28 mouse cellular contexts compared by ENCODE assay signal in the genomic region with DNA sequence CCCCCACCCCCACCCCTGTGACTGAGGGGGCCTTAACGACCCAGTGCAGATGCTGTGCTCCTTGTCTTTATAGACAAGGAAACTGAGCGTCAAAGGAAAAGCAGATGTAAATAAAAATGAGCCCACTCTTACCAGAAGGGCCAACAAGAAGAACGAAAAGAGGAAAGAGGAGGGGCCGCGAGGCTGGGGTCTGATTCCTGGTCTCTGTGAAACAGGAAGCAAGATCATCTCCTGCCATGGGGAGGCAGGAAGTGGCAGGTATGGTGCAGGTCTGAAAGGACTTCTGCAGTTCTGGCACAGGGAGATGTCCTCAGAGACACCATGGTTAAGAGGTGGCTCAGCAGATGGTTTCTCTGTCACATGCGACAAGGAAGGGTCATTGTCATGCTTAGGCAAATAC. TPM values are rescaled to one million over a fixed set of nuclear protein-coding genes. Genes with fewer than 3 reads are reported as not detected.
DNase-seq lines count a peak whose midpoint lies in the region; ATAC-seq and TF ChIP-seq lines count a peak whose summit lies in the region.
"Had no signal": no experiment of that assay in that cellular context is flagged by ENCODE, and none has a peak within 500 bp of the region (broad histone marks: within the 10 kb centered on the region; RNA-seq: fewer than 3 reads in every experiment).

No protein-coding gene starts in this region.

- H3K4me3 ChIP-seq in hindbrain, embryonic 10.5 days, result no peak overlapping the region
- H3K4me3 ChIP-seq in hindbrain, postnatal 0 days (ENCODE audit: low read length), result no peak overlapping the region
- H3K4me3 ChIP-seq in liver, adult 2 months (ENCODE audit: insufficient read depth, low read depth, low read length), result no peak overlapping the region
- H3K4me3 ChIP-seq in liver, embryonic 11.5 days (ENCODE audit: low read depth, low read length), result no peak overlapping the region
- H3K4me3 ChIP-seq in midbrain, embryonic 13.5 days (replicated peaks), result no peak overlapping the region
- no peak overlapping the region for H3K4me3 ChIP-seq in midbrain, postnatal 0 days (ENCODE audit: low read depth, low read length)
- no peak overlapping the region for H3K4me3 ChIP-seq in kidney, embryonic 14.5 days (ENCODE audit: low read length)
- H3K4me3 ChIP-seq: embryonic facial prominence, embryonic 13.5 days; embryonic facial prominence, embryonic 15.5 days; erythroblast, embryonic 14.5 days; forebrain, embryonic 10.5 days; forebrain, embryonic 12.5 days had no signal

- no peaks in the 10 kb centered on the region for H3K36me3 ChIP-seq in hindbrain, embryonic 10.5 days
- no peaks in the 10 kb centered on the region for H3K36me3 ChIP-seq in hindbrain, postnatal 0 days (ENCODE audit: insufficient read depth, low read length)
- no peaks in the 10 kb centered on the region for H3K36me3 ChIP-seq in liver, adult 2 months (ENCODE audit: control insufficient read depth, insufficient read depth, low read length)
- H3K36me3 ChIP-seq in liver, embryonic 11.5 days (ENCODE audit: control insufficient read depth, insufficient read depth, low read length), result no peaks in the 10 kb centered on the region
- H3K36me3 ChIP-seq in midbrain, embryonic 13.5 days, result no peaks in the 10 kb centered on the region
- no peaks in the 10 kb centered on the region for H3K36me3 ChIP-seq in midbrain, postnatal 0 days (ENCODE audit: insufficient read depth, low read length)
- H3K36me3 ChIP-seq in kidney, embryonic 14.5 days (ENCODE audit: control insufficient read depth, insufficient read depth, low read length), result no peaks in the 10 kb centered on the region
- H3K36me3 ChIP-seq: embryonic facial prominence, embryonic 13.5 days; embryonic facial prominence, embryonic 15.5 days; forebrain, embryonic 10.5 days; forebrain, embryonic 12.5 days; G1E had no signal

- no peak for TF ChIP-seq CTCF in hindbrain, postnatal 0 days (IDR thresholded peaks at IDR 0.05; ENCODE audit: low read depth)
- TF ChIP-seq CTCF in liver, adult 2 months (IDR thresholded peaks at IDR 0.05; ENCODE audit: low read depth, low read length), result no peak
- no peak for TF ChIP-seq CTCF in midbrain, postnatal 0 days (IDR thresholded peaks at IDR 0.05)

- H3K27ac ChIP-seq in hindbrain, embryonic 10.5 days, result peak overlapping the region; percentile 35; the same call in 1 of the 2 replicates
- no peak overlapping the region for H3K27ac ChIP-seq in hindbrain, postnatal 0 days
- no peak overlapping the region for H3K27ac ChIP-seq in liver, adult 2 months (replicated peaks; ENCODE audit: insufficient read depth, low read depth, low read length)
- H3K27ac ChIP-seq in liver, embryonic 11.5 days (ENCODE audit: low read depth, low read length), result no peak overlapping the region
- H3K27ac ChIP-seq in midbrain, embryonic 13.5 days, result 0 out of 2 replicates have a peak overlapping the region, but pooled peaks have one; percentile 4
- H3K27ac ChIP-seq in midbrain, postnatal 0 days (ENCODE audit: low read depth, low read length), result no peak overlapping the region
- H3K27ac ChIP-seq in kidney, embryonic 14.5 days (ENCODE audit: low read depth, low read length), result no peak overlapping the region
- H3K27ac ChIP-seq: embryonic facial prominence, embryonic 13.5 days; embryonic facial prominence, embryonic 15.5 days; forebrain, embryonic 10.5 days; forebrain, embryonic 12.5 days had no signal

- H3K9ac ChIP-seq in hindbrain, postnatal 0 days (replicated peaks; ENCODE audit: low read length), result no peak overlapping the region
- H3K9ac ChIP-seq in liver, adult 2 months (ENCODE audit: low read depth, low read length), result no peak overlapping the region
- H3K9ac ChIP-seq in liver, embryonic 11.5 days (ENCODE audit: low read depth, low read length), result no peak overlapping the region
- no peak overlapping the region for H3K9ac ChIP-seq in midbrain, embryonic 13.5 days (replicated peaks)
- H3K9ac ChIP-seq in midbrain, postnatal 0 days (replicated peaks; ENCODE audit: low read length, poor library complexity, severe bottlenecking), result no peak overlapping the region
- no peak overlapping the region for H3K9ac ChIP-seq in kidney, embryonic 14.5 days (ENCODE audit: low read depth, low read length)
- H3K9ac ChIP-seq: embryonic facial prominence, embryonic 13.5 days; embryonic facial prominence, embryonic 15.5 days; forebrain, embryonic 12.5 days had no signal

- ATAC-seq in hindbrain, postnatal 0 days, result no peak
- no peak for ATAC-seq in liver, embryonic 11.5 days (replicated peaks; ENCODE audit: low FRiP score)
- no peak for ATAC-seq in midbrain, embryonic 13.5 days
- no peak for ATAC-seq in midbrain, postnatal 0 days (ENCODE audit: low FRiP score)
- ATAC-seq in kidney, embryonic 14.5 days (ENCODE audit: low FRiP score, low TSS enrichment), result no peak
- ATAC-seq: activated CD4-positive, CD25-positive, alpha-beta regulatory T cell, adult 4 months; CD4-positive, CD25-positive, alpha-beta regulatory T cell, adult 4 months; forebrain, embryonic 14.5 days; Patski had no signal

- H3K27me3 ChIP-seq in hindbrain, embryonic 10.5 days (ENCODE audit: insufficient read depth, poor library complexity, severe bottlenecking), result peaks cover 19% of the 10 kb centered on the region; the same call in 1 of the 2 replicates
- H3K27me3 ChIP-seq in hindbrain, postnatal 0 days (ENCODE audit: insufficient read depth, low read length), result no peaks in the 10 kb centered on the region
- H3K27me3 ChIP-seq in liver, adult 2 months (ENCODE audit: control insufficient read depth, insufficient read depth, low read length), result no peaks in the 10 kb centered on the region
- peaks cover 5% of the 10 kb centered on the region; the same call in 1 of the 2 replicates for H3K27me3 ChIP-seq in liver, embryonic 11.5 days (replicated peaks; ENCODE audit: control insufficient read depth, insufficient read depth, low read length)
- H3K27me3 ChIP-seq in midbrain, embryonic 13.5 days, result peaks cover 9% of the 10 kb centered on the region
- H3K27me3 ChIP-seq in midbrain, postnatal 0 days (ENCODE audit: insufficient read depth, low read length), result no peaks in the 10 kb centered on the region
- no peaks in the 10 kb centered on the region for H3K27me3 ChIP-seq in kidney, embryonic 14.5 days (ENCODE audit: control insufficient read depth, insufficient read depth, low read length)
- H3K27me3 ChIP-seq: Patski had no signal

- TF ChIP-seq POLR2A in liver, adult 2 months (IDR thresholded peaks at IDR 0.05; ENCODE audit: extremely low read depth, insufficient read depth, low read length), result no peak

- H3K79me2 ChIP-seq in liver, adult 2 months (ENCODE audit: control insufficient read depth, insufficient read depth, low read length), result no peaks in the 10 kb centered on the region

- 60% methylated on average over 6 of the region's 6 CpGs for WGBS in hindbrain, embryonic 10.5 days
- WGBS in hindbrain, postnatal 0 days, result 51% methylated on average over 6 of the region's 6 CpGs
- WGBS in liver, adult 2 months, result 51% methylated on average over 6 of the region's 6 CpGs
- WGBS in liver, embryonic 11.5 days, result 28% methylated on average over 6 of the region's 6 CpGs
- 68% methylated on average over 6 of the region's 6 CpGs for WGBS in midbrain, embryonic 13.5 days
- WGBS in midbrain, postnatal 0 days, result 60% methylated on average over 6 of the region's 6 CpGs
- 46% methylated on average over 6 of the region's 6 CpGs for WGBS in kidney, embryonic 14.5 days

- DNase-seq in hindbrain, embryonic 10.5 days (ENCODE audit: low spot score), result no peak
- no peak for DNase-seq in hindbrain, postnatal 0 days (ENCODE audit: low spot score)
- DNase-seq in liver, adult 2 months (ENCODE audit: extremely low read depth, low read depth, low spot score), result peak; percentile 34
- DNase-seq in liver, embryonic 11.5 days (ENCODE audit: low spot score), result no peak
- DNase-seq in midbrain, postnatal 0 days (ENCODE audit: low spot score), result no peak
- DNase-seq: adrenal gland, adult 8-10 months; adrenal gland, postnatal 14 days; adrenal gland, postnatal 36 days; B cell, adult 2 months; cerebellum, adult 11-12 months; cerebellum, adult 2 months; cerebellum, adult 9-10 months; embryo, embryonic 11 days had no signal

- peaks cover 33% of the 10 kb centered on the region for H3K4me1 ChIP-seq in hindbrain, embryonic 10.5 days (replicated peaks)
- peaks cover 5% of the 10 kb centered on the region for H3K4me1 ChIP-seq in hindbrain, postnatal 0 days (ENCODE audit: insufficient read depth, low read length)
- peaks cover 7% of the 10 kb centered on the region; the same call in 1 of the 2 replicates for H3K4me1 ChIP-seq in liver, adult 2 months (ENCODE audit: control insufficient read depth, insufficient read depth, low read length)
- 0 out of 2 replicates have a peak, but pooled peaks cover 3% of the 10 kb centered on the region for H3K4me1 ChIP-seq in liver, embryonic 11.5 days (replicated peaks; ENCODE audit: control insufficient read depth, insufficient read depth, low read length)
- peaks cover 31% of the 10 kb centered on the region for H3K4me1 ChIP-seq in midbrain, embryonic 13.5 days (replicated peaks)
- 0 out of 2 replicates have a peak, but pooled peaks cover 4% of the 10 kb centered on the region for H3K4me1 ChIP-seq in midbrain, postnatal 0 days (ENCODE audit: insufficient read depth, low read length)
- no peaks in the 10 kb centered on the region for H3K4me1 ChIP-seq in kidney, embryonic 14.5 days (ENCODE audit: control insufficient read depth, insufficient read depth, low read length)

- H3K9me3 ChIP-seq in hindbrain, embryonic 10.5 days, result no peaks in the 10 kb centered on the region
- no peaks in the 10 kb centered on the region for H3K9me3 ChIP-seq in hindbrain, postnatal 0 days (ENCODE audit: low read length)
- no peaks in the 10 kb centered on the region for H3K9me3 ChIP-seq in liver, embryonic 11.5 days (ENCODE audit: control insufficient read depth, low read length)
- H3K9me3 ChIP-seq in midbrain, embryonic 13.5 days, result no peaks in the 10 kb centered on the region
- H3K9me3 ChIP-seq in midbrain, postnatal 0 days (ENCODE audit: low read length), result no peaks in the 10 kb centered on the region
- peaks cover 3% of the 10 kb centered on the region; the same call in 1 of the 2 replicates for H3K9me3 ChIP-seq in kidney, embryonic 14.5 days (ENCODE audit: control insufficient read depth, low read length)
- H3K9me3 ChIP-seq: embryonic facial prominence, embryonic 13.5 days; embryonic facial prominence, embryonic 15.5 days; forebrain, embryonic 12.5 days; G1E had no signal

- H3K4me2 ChIP-seq in hindbrain, postnatal 0 days (ENCODE audit: low read depth, low read length), result no peak overlapping the region
- no peak overlapping the region for H3K4me2 ChIP-seq in liver, embryonic 11.5 days
- H3K4me2 ChIP-seq in midbrain, embryonic 13.5 days (replicated peaks), result no peak overlapping the region
- no peak overlapping the region for H3K4me2 ChIP-seq in midbrain, postnatal 0 days (ENCODE audit: low read depth, low read length, poor library complexity, severe bottlenecking)
- H3K4me2 ChIP-seq in kidney, embryonic 14.5 days (replicated peaks; ENCODE audit: low read depth, low read length), result no peak overlapping the region
- H3K4me2 ChIP-seq: embryonic facial prominence, embryonic 13.5 days; embryonic facial prominence, embryonic 15.5 days; forebrain, embryonic 12.5 days had no signal

RNA-seq across cellular contexts. Expression of gene Lemd1, which starts 20.5 kb away (rescaled TPM):
- polyA plus RNA-seq in hindbrain, embryonic 10.5 days (2016; fragmentation: Nextera tagmentation; extraction: Ambion mirVana), result 2.6 and 7.7 TPM in 2 replicates
- 10.9 and 16.6 TPM in 2 replicates for total RNA-seq in hindbrain, postnatal 0 days (2014; rRNA removed)
- polyA plus RNA-seq in hindbrain, postnatal 0 days (2015; fragmentation: Nextera tagmentation; extraction: Ambion mirVana), result 7.9 and 9.0 TPM in 2 replicates
- not detected in 2 replicates for total RNA-seq in liver, adult 2 months (2014; rRNA removed)
- not detected in 2 replicates for polyA plus RNA-seq in liver, adult 2 months (2012; rRNA removed)
- polyA plus RNA-seq in liver, embryonic 11.5 days (2014; fragmentation: Nextera tagmentation; extraction: Ambion mirVana), result 0.27 TPM in 1 of 2 replicates, not detected in the other
- polyA plus RNA-seq in midbrain, embryonic 13.5 days (2015; fragmentation: Nextera tagmentation; extraction: Ambion mirVana), result 19.5 and 22.5 TPM in 2 replicates
- total RNA-seq in midbrain, postnatal 0 days (2014; rRNA removed), result 9.3 and 12.6 TPM in 2 replicates
- 11.3 and 12.6 TPM in 2 replicates for polyA plus RNA-seq in midbrain, postnatal 0 days (2015; fragmentation: Nextera tagmentation; extraction: Ambion mirVana)
- 0.37 TPM in 1 of 2 replicates, not detected in the other for polyA plus RNA-seq in kidney, embryonic 14.5 days (2014; fragmentation: Nextera tagmentation; extraction: Ambion mirVana)
- total RNA-seq: adrenal gland, postnatal 14 days; CH12.LX had no signal
- polyA plus RNA-seq: activated CD4-positive, CD25-positive, alpha-beta regulatory T cell, adult 4 months; CD4-positive, CD25-positive, alpha-beta regulatory T cell, adult 4 months; erythroblast, embryonic 14.5 days; G1E had no signal

RNA-seq across cellular contexts. Expression of gene AC124108.1, which starts 20.6 kb away (rescaled TPM):
- polyA plus RNA-seq in hindbrain, embryonic 10.5 days (2016; fragmentation: Nextera tagmentation; extraction: Ambion mirVana), result 1.6 and 2.8 TPM in 2 replicates
- 2.0 and 4.8 TPM in 2 replicates for total RNA-seq in hindbrain, postnatal 0 days (2014; rRNA removed)
- 0.50 and 0.70 TPM in 2 replicates for polyA plus RNA-seq in hindbrain, postnatal 0 days (2015; fragmentation: Nextera tagmentation; extraction: Ambion mirVana)
- total RNA-seq in liver, adult 2 months (2014; rRNA removed), result not detected in 2 replicates
- not detected in 2 replicates for polyA plus RNA-seq in liver, adult 2 months (2012; rRNA removed)
- polyA plus RNA-seq in liver, embryonic 11.5 days (2014; fragmentation: Nextera tagmentation; extraction: Ambion mirVana), result 0.04 and 0.08 TPM in 2 replicates
- polyA plus RNA-seq in midbrain, embryonic 13.5 days (2015; fragmentation: Nextera tagmentation; extraction: Ambion mirVana), result 5.6 and 6.1 TPM in 2 replicates
- 3.9 and 6.9 TPM in 2 replicates for total RNA-seq in midbrain, postnatal 0 days (2014; rRNA removed)
- 0.50 and 0.54 TPM in 2 replicates for polyA plus RNA-seq in midbrain, postnatal 0 days (2015; fragmentation: Nextera tagmentation; extraction: Ambion mirVana)
- 0.05 and 0.09 TPM in 2 replicates for polyA plus RNA-seq in kidney, embryonic 14.5 days (2014; fragmentation: Nextera tagmentation; extraction: Ambion mirVana)
- total RNA-seq: adrenal gland, adult 18-20 months; CH12.LX had no signal
- polyA plus RNA-seq: activated CD4-positive, CD25-positive, alpha-beta regulatory T cell, adult 4 months; CD4-positive, CD25-positive, alpha-beta regulatory T cell, adult 4 months; erythroblast, embryonic 14.5 days; G1E had no signal

RNA-seq across cellular contexts. Expression of gene Cdk18, which starts 31.2 kb away (rescaled TPM):
- polyA plus RNA-seq in hindbrain, embryonic 10.5 days (2016; fragmentation: Nextera tagmentation; extraction: Ambion mirVana), result 2.1 and 2.2 TPM in 2 replicates
- total RNA-seq in hindbrain, postnatal 0 days (2014; rRNA removed), result 2.7 and 4.1 TPM in 2 replicates
- polyA plus RNA-seq in hindbrain, postnatal 0 days (2015; fragmentation: Nextera tagmentation; extraction: Ambion mirVana), result 1.0 and 1.6 TPM in 2 replicates
- total RNA-seq in liver, adult 2 months (2014; rRNA removed), result 4.7 and 5.3 TPM in 2 replicates
- polyA plus RNA-seq in liver, adult 2 months (2012; rRNA removed), result 29.2 and 33.2 TPM in 2 replicates
- polyA plus RNA-seq in liver, embryonic 11.5 days (2014; fragmentation: Nextera tagmentation; extraction: Ambion mirVana), result 4.1 and 4.4 TPM in 2 replicates
- 0.32 and 0.41 TPM in 2 replicates for polyA plus RNA-seq in midbrain, embryonic 13.5 days (2015; fragmentation: Nextera tagmentation; extraction: Ambion mirVana)
- total RNA-seq in midbrain, postnatal 0 days (2014; rRNA removed), result 3.5 and 7.2 TPM in 2 replicates
- 2.4 and 3.1 TPM in 2 replicates for polyA plus RNA-seq in midbrain, postnatal 0 days (2015; fragmentation: Nextera tagmentation; extraction: Ambion mirVana)
- 6.3 and 6.5 TPM in 2 replicates for polyA plus RNA-seq in kidney, embryonic 14.5 days (2014; fragmentation: Nextera tagmentation; extraction: Ambion mirVana)
- polyA plus RNA-seq: activated CD4-positive, CD25-positive, alpha-beta regulatory T cell, adult 4 months; CD4-positive, CD25-positive, alpha-beta regulatory T cell, adult 4 months; erythroblast, embryonic 14.5 days had no signal

RNA-seq across cellular contexts. Expression of gene Gm10188, which starts 58.9 kb away (rescaled TPM):
- 0.24 and 0.31 TPM in 2 replicates for polyA plus RNA-seq in hindbrain, embryonic 10.5 days (2016; fragmentation: Nextera tagmentation; extraction: Ambion mirVana)
- total RNA-seq in hindbrain, postnatal 0 days (2014; rRNA removed), result not detected in 2 replicates
- polyA plus RNA-seq in hindbrain, postnatal 0 days (2015; fragmentation: Nextera tagmentation; extraction: Ambion mirVana), result 0.28 TPM in 1 of 2 replicates, not detected in the other
- total RNA-seq in liver, adult 2 months (2014; rRNA removed), result not detected in 2 replicates
- polyA plus RNA-seq in liver, adult 2 months (2012; rRNA removed), result not detected in 2 replicates
- not detected in 2 replicates for polyA plus RNA-seq in liver, embryonic 11.5 days (2014; fragmentation: Nextera tagmentation; extraction: Ambion mirVana)
- 0.58 and 1.1 TPM in 2 replicates for polyA plus RNA-seq in midbrain, embryonic 13.5 days (2015; fragmentation: Nextera tagmentation; extraction: Ambion mirVana)
- total RNA-seq in midbrain, postnatal 0 days (2014; rRNA removed), result not detected in 2 replicates
- polyA plus RNA-seq in midbrain, postnatal 0 days (2015; fragmentation: Nextera tagmentation; extraction: Ambion mirVana), result 0.22 TPM in 1 of 2 replicates, not detected in the other
- polyA plus RNA-seq in kidney, embryonic 14.5 days (2014; fragmentation: Nextera tagmentation; extraction: Ambion mirVana), result not detected in 2 replicates
- total RNA-seq: adrenal gland, adult 18-20 months; adrenal gland, adult 8-10 months; adrenal gland, postnatal 14 days; adrenal gland, postnatal 36 days; CH12.LX; G1E had no signal
- polyA plus RNA-seq: activated CD4-positive, CD25-positive, alpha-beta regulatory T cell, adult 4 months; CD4-positive, CD25-positive, alpha-beta regulatory T cell, adult 4 months; cerebellum, adult 2 months; embryonic facial prominence, embryonic 11.5 days; embryonic facial prominence, embryonic 13.5 days; embryonic facial prominence, embryonic 15.5 days; erythroblast, embryonic 14.5 days; forebrain, embryonic 10.5 days; forebrain, embryonic 14.5 days; G1E had no signal

Comparison
In these comparisons a context has a peak if more than half of its experiments do, and no peak if none do; other contexts are left out.
1. H3K27ac ChIP-seq: peak in hindbrain, embryonic 10.5 days (single experiment) and midbrain, embryonic 13.5 days (single experiment); none in hindbrain, postnatal 0 days (single experiment), liver, adult 2 months (single experiment), liver, embryonic 11.5 days (single experiment), midbrain, postnatal 0 days (single experiment) and kidney, embryonic 14.5 days (single experiment).